Mouse (Mus musculus): Measurements from ENCODE around the gene Lipc. TPM values are rescaled to one million over a fixed set of nuclear protein-coding genes. Genes with fewer than 3 reads are reported as not detected.

Gene Lipc
- polyA plus RNA-seq, 1 experiment from 2014 or later, result 0.35 TPM

DNA sequence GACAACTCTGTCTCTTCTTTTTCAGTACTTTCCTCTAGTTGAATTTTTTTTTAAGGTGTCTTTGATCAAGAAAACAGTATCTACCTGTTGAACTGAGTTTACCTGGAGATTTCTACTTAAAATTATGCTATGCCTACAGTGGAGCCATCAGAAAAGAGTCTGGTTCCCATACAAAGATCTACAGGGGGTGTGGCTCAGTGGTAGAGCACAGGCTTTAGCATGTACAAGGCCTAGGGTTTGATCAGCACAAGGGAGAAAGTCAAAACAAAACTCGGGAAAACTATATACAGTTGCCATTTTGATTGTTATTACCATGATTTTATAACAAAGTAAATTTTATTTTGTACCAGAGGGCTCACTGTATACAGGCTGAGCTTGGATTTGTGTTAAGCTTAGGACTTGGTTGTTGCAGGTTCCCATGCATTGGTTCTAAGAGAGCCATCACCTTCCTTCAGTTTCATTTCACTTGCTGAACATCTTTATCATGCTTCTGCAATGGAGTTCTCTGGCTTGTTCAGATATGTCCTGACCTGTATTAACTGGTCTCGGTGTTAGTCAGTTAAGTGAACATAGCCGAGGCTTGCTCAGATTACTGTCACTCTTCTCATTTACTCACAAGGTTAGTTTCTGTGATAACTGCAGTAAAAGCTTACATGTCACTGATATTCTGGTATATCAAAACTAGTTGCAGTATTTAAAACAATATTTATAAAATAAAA lies 200.4 kb downstream of the Lipc start:
- Histone ChIP-seq H3K27me3 (replicated peaks) (no peaks in the 10 kb centered on the region), H3K27ac (replicated peaks) (no peak overlapping the region), H3K4me1 (no peaks in the 10 kb centered on the region), H3K4me2 (no peak overlapping the region), H3K9ac (replicated peaks) (no peak overlapping the region), H3K36me3 (peaks cover 19% of the 10 kb centered on the region), H3K4me3 (replicated peaks) (no peak overlapping the region), H3K9me3 (replicated peaks) (no peaks in the 10 kb centered on the region)
- 92% methylated on average over 3 of the region's 3 CpGs for WGBS
- ATAC-seq (ENCODE audit: low FRiP score), result no peak

Small RNA genes lying within 50 kb of the gene (microRNA-seq; reads per million reads assigned to microRNA genes)
- gene Gm25149, result not detected

Other genes starting within 250 kb of the Lipc start
- gene Aqp9, start 216.5 kb upstream of the Lipc start, polyA plus RNA-seq (2015; fragmentation: Nextera tagmentation; extraction: Ambion mirVana), result 0.97 and 1.1 TPM in 2 replicates

All from neural tube, embryonic 15.5 days (tissue).